In genomic region chr2:165889266-165889665, GRCm38 (mm10) we compare ENCODE assay signal across 9 mouse cellular contexts. TPM values are rescaled to one million over a fixed set of nuclear protein-coding genes. Genes with fewer than 3 reads are reported as not detected.
DNase-seq lines count a peak whose midpoint lies in the region; ATAC-seq lines count a peak whose summit lies in the region.
"Had no signal": no experiment of that assay in that cellular context is flagged by ENCODE, and none has a peak within 500 bp of the region (broad histone marks: within the 10 kb centered on the region; RNA-seq: fewer than 3 reads in every experiment).

No protein-coding gene starts in this region.

- H3K4me2 ChIP-seq in neural tube, embryonic 11.5 days (ENCODE audit: low read depth), result no peak overlapping the region
- H3K4me2 ChIP-seq in limb, embryonic 15.5 days, result no peak overlapping the region
- no peak overlapping the region for H3K4me2 ChIP-seq in stomach, embryonic 16.5 days (ENCODE audit: low read depth, low read length)

- H3K4me3 ChIP-seq in neural tube, embryonic 11.5 days (ENCODE audit: low read depth, low read length), result no peak overlapping the region
- no peak overlapping the region for H3K4me3 ChIP-seq in limb, embryonic 15.5 days
- no peak overlapping the region for H3K4me3 ChIP-seq in stomach, embryonic 16.5 days (replicated peaks; ENCODE audit: low read length)

- H3K9ac ChIP-seq in neural tube, embryonic 11.5 days (ENCODE audit: low read length), result no peak overlapping the region
- H3K9ac ChIP-seq in limb, embryonic 15.5 days, result no peak overlapping the region
- H3K9ac ChIP-seq in stomach, embryonic 16.5 days (ENCODE audit: low read length), result 0 out of 2 replicates have a peak overlapping the region, but pooled peaks have one; percentile 9

- peak; percentile 35 for DNase-seq in cerebellum, adult 9-11 months
- no peak for DNase-seq in cerebellum, postnatal 25 days
- DNase-seq in neural tube, embryonic 11.5 days (ENCODE audit: low spot score), result no peak
- no peak for DNase-seq in neural tube, embryonic 10.5 days (ENCODE audit: extremely low spot score, low spot score)
- DNase-seq in urinary bladder, adult 18-20 months (ENCODE audit: low spot score in 2 of 2), result no peak
- no peak for DNase-seq in cerebellum, postnatal 36 days
- DNase-seq: adrenal gland, postnatal 25 days had no signal

- no peaks in the 10 kb centered on the region for H3K36me3 ChIP-seq in neural tube, embryonic 11.5 days (ENCODE audit: control insufficient read depth, insufficient read depth, low read length)
- H3K36me3 ChIP-seq in limb, embryonic 15.5 days, result no peaks in the 10 kb centered on the region
- no peaks in the 10 kb centered on the region for H3K36me3 ChIP-seq in stomach, embryonic 16.5 days (ENCODE audit: control insufficient read depth, insufficient read depth, low read length)

- no peak for ATAC-seq in neural tube, embryonic 11.5 days (ENCODE audit: insufficient read depth, low FRiP score, low TSS enrichment)
- ATAC-seq in limb, embryonic 15.5 days (ENCODE audit: insufficient number of reproducible peaks, low FRiP score, low TSS enrichment, low read depth), result no peak
- ATAC-seq in stomach, embryonic 16.5 days (ENCODE audit: insufficient read depth, low FRiP score), result no peak

- WGBS in neural tube, embryonic 11.5 days, result 68% methylated on average over 7 of the region's 7 CpGs
- 60% methylated on average over 7 of the region's 7 CpGs for WGBS in limb, embryonic 15.5 days
- 57% methylated on average over 7 of the region's 7 CpGs for WGBS in stomach, embryonic 16.5 days

- H3K27me3 ChIP-seq in neural tube, embryonic 11.5 days (ENCODE audit: control insufficient read depth, insufficient read depth, low read length), result no peaks in the 10 kb centered on the region
- H3K27me3 ChIP-seq in limb, embryonic 15.5 days, result no peaks in the 10 kb centered on the region
- no peaks in the 10 kb centered on the region for H3K27me3 ChIP-seq in stomach, embryonic 16.5 days (ENCODE audit: control insufficient read depth, insufficient read depth, low read length)

- H3K27ac ChIP-seq in neural tube, embryonic 11.5 days (ENCODE audit: low read depth, low read length), result peak overlapping the region; percentile 98; the same call in 1 of the 2 replicates
- H3K27ac ChIP-seq in limb, embryonic 15.5 days, result peak overlapping the region; percentile 100; the same call in 1 of the 2 replicates
- peak overlapping the region; percentile 100 for H3K27ac ChIP-seq in stomach, embryonic 16.5 days (ENCODE audit: low read length)

- H3K4me1 ChIP-seq in neural tube, embryonic 11.5 days (ENCODE audit: control insufficient read depth, insufficient read depth, low read length), result peaks cover 48% of the 10 kb centered on the region
- H3K4me1 ChIP-seq in limb, embryonic 15.5 days, result peaks cover 55% of the 10 kb centered on the region
- peaks cover 59% of the 10 kb centered on the region for H3K4me1 ChIP-seq in stomach, embryonic 16.5 days (ENCODE audit: control insufficient read depth, insufficient read depth, low read length)

- no peaks in the 10 kb centered on the region for H3K9me3 ChIP-seq in neural tube, embryonic 11.5 days (ENCODE audit: control insufficient read depth, low read length)
- no peaks in the 10 kb centered on the region for H3K9me3 ChIP-seq in limb, embryonic 15.5 days
- no peaks in the 10 kb centered on the region for H3K9me3 ChIP-seq in stomach, embryonic 16.5 days (replicated peaks; ENCODE audit: control insufficient read depth, low read length)

RNA-seq across cellular contexts. Expression of gene Zmynd8, which starts 9.6 kb away (rescaled TPM):
- 52.9 and 54.5 TPM in 2 replicates for polyA plus RNA-seq in neural tube, embryonic 11.5 days (2014; fragmentation: Nextera tagmentation; extraction: Ambion mirVana)
- polyA plus RNA-seq in limb, embryonic 15.5 days (2015; fragmentation: Nextera tagmentation; extraction: Ambion mirVana), result 40.4 and 52.2 TPM in 2 replicates
- 45.1 and 45.3 TPM in 2 replicates for polyA plus RNA-seq in stomach, embryonic 16.5 days (2015; fragmentation: Nextera tagmentation; extraction: Ambion mirVana)
